Mouse (Mus musculus) heart, embryonic 16.5 days (tissue): ENCODE results near the gene Srl. TPM values are rescaled to one million over a fixed set of nuclear protein-coding genes. Genes with fewer than 3 reads are reported as not detected.
A peak's percentile ranks its signal among the peaks of the same experiment; 100 is the strongest.

ENCODE experiments used
- ATAC-seq: fragments of 200-750 bp; cut with Nextera tagmentation; replicated peaks from 2 replicates; pipeline ENCODE4 v1.8.0; 2017; ENCODE audit warnings: moderate number of reproducible peaks; ENCODE audit not compliant: insufficient read depth, low FRiP score; ENCODE audit errors: extremely low read depth
- H3K27ac ChIP-seq: fragments of 300-500 bp; sonication (generic); 2 replicates; pipeline ENCODE4 v1.5.1; 2014; ENCODE audit warnings: mild to moderate bottlenecking, low read length, control low read depth, moderate library complexity
- H3K27me3 ChIP-seq: fragments of 300-500 bp; sonication (generic); 2 replicates; pipeline ENCODE4 v1.6.1; 2014; ENCODE audit warnings: low read length, mixed read lengths; ENCODE audit not compliant: control insufficient read depth, insufficient read depth
- H3K36me3 ChIP-seq: fragments of 300-500 bp; sonication (generic); 2 replicates; pipeline ENCODE4 v1.6.1; 2014; ENCODE audit not compliant: control insufficient read depth, insufficient read depth
- H3K4me1 ChIP-seq: fragments of 300-500 bp; sonication (generic); 2 replicates; pipeline ENCODE4 v1.6.1; 2014; ENCODE audit warnings: low read length, mixed read lengths; ENCODE audit not compliant: control insufficient read depth, insufficient read depth
- H3K4me2 ChIP-seq: fragments of 300-500 bp; sonication (generic); 2 replicates; pipeline ENCODE4 v1.6.1; 2014; ENCODE audit warnings: low read depth, mild to moderate bottlenecking, control low read depth, low read length
- H3K4me3 ChIP-seq: fragments of 300-500 bp; sonication (generic); 2 replicates; pipeline ENCODE4 v1.5.1; 2014; ENCODE audit warnings: mild to moderate bottlenecking, control low read depth, low read length
- H3K9ac ChIP-seq: fragments of 300-500 bp; sonication (generic); 2 replicates; pipeline ENCODE4 v1.6.1; 2014; ENCODE audit warnings: low read length, control low read depth
- H3K9me3 ChIP-seq: fragments of 300-500 bp; sonication (generic); replicated peaks from 2 replicates; pipeline ENCODE4 v1.6.1; 2016; ENCODE audit warnings: low read length; ENCODE audit not compliant: control insufficient read depth
- WGBS: fragments of 180-500 bp; shearing (Covaris S2); extraction: QIAGEN DNeasy Blood & Tissue Kit; methylation state at CpG from one replicate; pipeline ENCODE4 v1.1.7; 2014; 5-methylcytosine and 5-hydroxymethylcytosine counted together
- polyA plus RNA-seq: library from polyadenylated mRNA; unstranded; fragments of >200 nt; fragmentation: Nextera tagmentation; extraction: Ambion mirVana; gene quantifications from 2 replicates; pipeline ENCODE4 v1.2.1, GENCODE M21; 2015

Gene Srl
- polyA plus RNA-seq, 1 experiment from 2014 or later, result 289 TPM

DNA sequence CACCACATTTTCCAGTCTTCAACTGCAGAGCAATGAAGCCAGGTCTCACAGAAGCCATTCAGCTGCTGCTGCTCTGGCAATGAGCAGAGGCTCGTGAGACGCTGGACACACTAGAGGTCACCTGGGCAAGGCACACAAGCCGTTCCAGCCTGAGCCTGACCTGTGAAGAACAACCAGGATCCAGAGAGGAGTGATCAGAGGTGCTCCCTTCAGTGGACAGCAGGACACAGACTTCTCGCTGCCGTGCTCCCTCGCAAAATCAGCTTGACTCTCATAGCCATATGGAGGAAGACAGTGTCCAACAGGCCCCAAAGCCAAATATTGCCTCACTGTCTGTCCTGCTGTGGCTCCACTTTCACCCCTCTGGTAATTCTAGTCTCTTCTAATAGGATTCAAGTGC lies 92.2 kb downstream of the Srl start:
- ATAC-seq, result no peak
- H3K4me3 ChIP-seq, result no peak overlapping the region
- H3K9ac ChIP-seq, result no peak overlapping the region
- H3K9me3 ChIP-seq, result no peaks in the 10 kb centered on the region
- H3K36me3 ChIP-seq, result no peaks in the 10 kb centered on the region
- H3K27me3 ChIP-seq, result no peaks in the 10 kb centered on the region
- no peak overlapping the region for H3K4me2 ChIP-seq
- H3K27ac ChIP-seq, result no peak overlapping the region
- no peaks in the 10 kb centered on the region for H3K4me1 ChIP-seq
- WGBS, result 84% methylated on average over 6 of the region's 6 CpGs

DNA sequence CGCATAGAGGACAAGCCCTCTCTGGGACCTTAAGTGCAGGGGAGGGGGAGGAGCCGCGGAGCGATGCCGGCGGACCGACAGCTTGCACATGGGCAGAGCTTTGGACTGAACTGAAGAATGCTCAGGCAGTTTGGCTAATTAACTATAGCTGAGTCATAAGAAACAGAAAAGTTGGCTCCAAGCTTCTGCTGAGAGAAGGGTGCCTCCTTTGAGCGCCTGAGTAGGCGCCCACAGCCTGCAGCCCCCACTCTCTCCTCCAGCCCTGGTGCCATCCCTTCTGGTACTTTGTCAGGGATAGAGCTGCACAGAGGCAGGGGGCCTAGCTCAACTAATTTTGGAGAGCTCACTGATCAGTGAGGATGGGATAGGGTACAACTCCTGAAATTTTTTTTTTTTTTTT lies 93.4 kb downstream of the Srl start:
- Histone ChIP-seq H3K9ac (no peak overlapping the region), H3K4me1 (no peaks in the 10 kb centered on the region), H3K4me2 (no peak overlapping the region), H3K36me3 (no peaks in the 10 kb centered on the region), H3K27ac (no peak overlapping the region), H3K27me3 (no peaks in the 10 kb centered on the region), H3K4me3 (no peak overlapping the region), H3K9me3 (no peaks in the 10 kb centered on the region)
- peak; percentile 6; the same call in 1 of the 2 replicates for ATAC-seq
- 31% methylated on average over 9 of the region's 9 CpGs for WGBS

DNA sequence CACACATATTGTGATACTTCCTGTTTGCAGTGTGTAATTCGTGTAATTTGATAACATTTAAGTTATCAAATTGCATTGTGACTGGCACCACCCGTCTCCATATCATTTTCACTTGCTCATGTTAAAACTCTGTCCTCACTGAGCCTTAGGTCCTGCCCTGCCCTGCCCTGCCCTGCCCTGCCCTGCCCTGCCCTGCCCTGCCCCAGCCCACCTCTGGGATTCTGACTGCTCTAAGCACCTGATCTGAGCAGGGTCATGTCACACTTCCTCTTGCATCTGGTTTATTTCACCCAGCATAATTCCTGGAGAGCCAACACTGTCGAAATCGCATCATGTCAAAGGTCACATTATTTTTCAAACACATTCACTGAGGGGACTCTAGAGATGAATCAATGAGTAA lies 95.2 kb downstream of the Srl start:
- Histone ChIP-seq H3K4me1 (no peaks in the 10 kb centered on the region), H3K27me3 (no peaks in the 10 kb centered on the region), H3K9me3 (no peaks in the 10 kb centered on the region), H3K36me3 (no peaks in the 10 kb centered on the region), H3K4me2 (no peak overlapping the region), H3K9ac (no peak overlapping the region), H3K4me3 (no peak overlapping the region), H3K27ac (no peak overlapping the region)
- ATAC-seq, result no peak
- 51% methylated on average over 4 of the region's 4 CpGs for WGBS

DNA sequence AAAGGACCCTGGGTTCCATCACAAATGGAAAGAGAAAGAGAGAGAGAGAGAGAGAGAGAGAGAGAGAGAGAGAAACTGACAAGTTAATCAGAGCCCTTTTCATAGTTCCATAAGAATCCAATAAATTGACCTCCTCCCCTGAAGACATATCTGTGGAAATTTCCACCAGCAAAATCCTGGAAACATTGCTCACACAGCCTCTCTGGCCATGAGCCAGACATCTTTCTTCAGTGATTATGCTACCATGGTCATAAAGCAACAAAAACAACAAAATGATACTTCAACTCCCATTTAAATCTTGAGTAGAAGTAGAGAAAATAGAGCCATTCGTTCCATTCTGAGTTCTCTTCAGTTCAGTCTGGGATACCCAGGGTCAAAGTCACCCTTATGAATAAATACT lies 97.2 kb downstream of the Srl start:
- ATAC-seq, result no peak
- Histone ChIP-seq H3K4me2 (no peak overlapping the region), H3K27me3 (no peaks in the 10 kb centered on the region), H3K36me3 (no peaks in the 10 kb centered on the region), H3K4me1 (no peaks in the 10 kb centered on the region), H3K9ac (no peak overlapping the region), H3K27ac (no peak overlapping the region), H3K4me3 (no peak overlapping the region), H3K9me3 (no peaks in the 10 kb centered on the region)
- WGBS, result 70% methylated on average over 1 of the region's 1 CpGs

DNA sequence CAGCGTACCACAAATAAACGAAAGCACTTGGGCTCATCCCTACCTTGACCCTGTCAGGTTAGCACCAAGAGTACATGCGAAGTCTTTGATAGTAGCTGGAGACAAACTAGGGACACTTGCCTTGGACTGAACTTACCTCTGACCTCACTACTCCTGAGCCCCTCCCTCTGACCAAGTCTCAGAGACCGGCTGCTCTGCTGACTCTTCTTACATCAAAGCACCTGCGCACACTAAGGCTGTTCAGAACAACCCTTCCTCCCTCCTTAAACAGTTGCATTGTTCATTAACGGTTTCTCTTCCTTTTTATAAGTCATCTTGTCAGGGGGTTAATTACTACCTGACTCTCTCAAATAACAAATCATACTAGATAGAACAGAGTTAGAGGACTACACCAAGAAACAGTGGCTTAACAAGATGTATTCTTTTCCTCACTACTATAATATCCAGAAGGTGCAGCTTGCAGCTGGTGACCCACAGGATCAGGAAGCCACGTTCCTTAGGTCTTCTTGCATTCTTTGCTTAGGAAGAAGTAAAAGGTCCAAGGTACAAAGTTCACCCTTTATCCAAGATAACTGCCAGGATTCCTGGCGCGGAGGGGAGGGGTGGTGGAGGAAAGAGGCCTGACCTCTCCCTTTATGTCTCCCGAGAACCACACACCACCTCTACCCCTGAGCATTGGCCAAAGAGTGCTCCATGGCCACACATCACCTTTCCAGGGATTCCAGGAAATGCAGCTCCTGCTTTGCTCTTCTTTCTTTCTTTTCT lies 102.1 kb downstream of the Srl start:
- H3K36me3 ChIP-seq, result no peaks in the 10 kb centered on the region
- no peak for ATAC-seq
- no peaks in the 10 kb centered on the region for H3K4me1 ChIP-seq
- no peak overlapping the region for H3K9ac ChIP-seq
- H3K27ac ChIP-seq, result no peak overlapping the region
- no peak overlapping the region for H3K4me2 ChIP-seq
- H3K4me3 ChIP-seq, result no peak overlapping the region
- 66% methylated on average over 10 of the region's 10 CpGs for WGBS
- H3K27me3 ChIP-seq, result no peaks in the 10 kb centered on the region
- H3K9me3 ChIP-seq, result no peaks in the 10 kb centered on the region

DNA sequence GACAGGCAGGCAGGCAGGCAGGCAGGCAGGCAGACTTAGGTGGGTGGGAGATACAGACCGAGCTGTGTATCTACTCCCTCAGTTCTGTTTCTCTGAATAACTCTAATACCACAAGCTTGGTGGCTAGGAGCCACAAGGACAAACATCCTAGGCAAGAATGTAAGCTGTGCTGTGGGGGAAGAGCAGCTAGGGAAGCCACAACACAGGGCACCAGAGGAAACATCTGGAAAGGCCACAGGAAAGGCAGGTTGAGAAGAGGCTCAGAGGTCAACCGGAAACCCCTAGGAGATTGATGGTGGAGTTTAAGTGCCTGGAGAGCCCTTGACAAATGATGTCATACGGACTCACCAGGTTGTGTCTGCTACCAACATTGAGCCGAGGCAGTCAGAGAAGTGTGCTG lies 104.9 kb downstream of the Srl start:
- no peak for ATAC-seq
- H3K27me3 ChIP-seq, result no peaks in the 10 kb centered on the region
- H3K4me2 ChIP-seq, result no peak overlapping the region
- H3K9me3 ChIP-seq, result no peaks in the 10 kb centered on the region
- no peak overlapping the region for H3K4me3 ChIP-seq
- no peaks in the 10 kb centered on the region for H3K36me3 ChIP-seq
- H3K27ac ChIP-seq, result no peak overlapping the region
- H3K4me1 ChIP-seq, result no peaks in the 10 kb centered on the region
- H3K9ac ChIP-seq, result no peak overlapping the region
- WGBS, result 41% methylated on average over 4 of the region's 4 CpGs

DNA sequence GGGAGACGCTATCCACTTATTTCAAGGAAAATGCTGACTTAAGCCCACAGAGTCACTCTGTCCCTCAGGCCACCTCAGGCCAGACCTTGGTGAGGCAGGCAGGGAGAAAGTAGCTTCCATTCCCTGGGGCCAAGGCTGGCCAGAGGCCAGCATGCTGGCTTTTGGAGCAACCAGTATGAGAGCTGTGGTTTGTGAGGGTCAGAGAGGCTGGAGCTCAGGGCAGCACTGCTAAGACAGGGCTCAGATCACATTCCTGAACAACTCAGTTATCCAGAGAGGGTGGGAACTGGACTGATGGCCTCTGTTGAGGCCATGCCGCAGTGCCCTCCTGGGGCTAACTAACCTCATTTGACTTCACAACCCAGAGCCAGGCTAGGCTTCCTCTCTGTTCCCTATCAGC lies 106.2 kb downstream of the Srl start:
- no peak overlapping the region for H3K9ac ChIP-seq
- H3K36me3 ChIP-seq, result no peaks in the 10 kb centered on the region
- no peak for ATAC-seq
- no peak overlapping the region for H3K4me3 ChIP-seq
- H3K27ac ChIP-seq, result no peak overlapping the region
- no peak overlapping the region for H3K4me2 ChIP-seq
- H3K9me3 ChIP-seq, result no peaks in the 10 kb centered on the region
- H3K27me3 ChIP-seq, result no peaks in the 10 kb centered on the region
- 74% methylated on average over 2 of the region's 2 CpGs for WGBS
- no peaks in the 10 kb centered on the region for H3K4me1 ChIP-seq

DNA sequence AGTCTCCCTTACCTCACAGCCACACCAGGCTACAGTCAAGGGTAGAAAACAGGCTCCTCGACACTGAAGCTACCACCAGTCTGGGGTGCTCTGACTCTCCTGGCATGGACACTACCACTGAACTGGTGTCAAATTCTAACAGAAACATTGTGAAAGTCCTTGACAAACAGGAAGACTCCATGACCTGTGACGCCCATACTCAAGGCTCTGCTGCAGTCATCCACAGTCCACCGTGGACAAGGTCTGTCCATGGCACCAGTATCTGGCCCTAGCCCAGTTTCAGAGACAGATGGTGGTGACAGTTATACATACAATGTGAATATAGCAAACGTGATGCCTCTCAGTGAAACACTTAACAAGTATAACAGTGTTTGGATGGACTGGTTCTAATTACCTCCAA lies 109.8 kb downstream of the Srl start:
- no peaks in the 10 kb centered on the region for H3K4me1 ChIP-seq
- H3K27ac ChIP-seq, result no peak overlapping the region
- H3K9ac ChIP-seq, result no peak overlapping the region
- no peak for ATAC-seq
- no peaks in the 10 kb centered on the region for H3K9me3 ChIP-seq
- 59% methylated on average over 4 of the region's 4 CpGs for WGBS
- H3K4me2 ChIP-seq, result no peak overlapping the region
- H3K36me3 ChIP-seq, result no peaks in the 10 kb centered on the region
- H3K27me3 ChIP-seq, result no peaks in the 10 kb centered on the region
- H3K4me3 ChIP-seq, result no peak overlapping the region

DNA sequence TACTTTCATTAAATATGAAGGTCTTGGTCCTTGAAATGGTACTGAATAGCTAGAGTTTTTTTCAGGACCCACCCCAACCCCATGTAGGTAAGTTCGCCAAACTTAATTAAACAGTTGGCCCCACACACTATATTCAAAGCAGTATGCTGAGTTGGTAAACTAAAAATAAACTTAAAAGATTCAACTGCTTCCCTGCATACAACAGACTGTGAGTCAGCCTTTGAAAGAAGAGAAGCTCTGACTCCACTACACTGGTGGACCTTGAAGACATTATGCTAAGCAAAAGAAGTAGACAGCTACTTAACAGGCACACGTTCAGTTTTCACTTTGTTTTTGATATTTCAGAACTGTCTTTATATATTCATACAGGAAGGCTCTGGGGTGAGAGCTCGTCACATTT lies 110.6 kb downstream of the Srl start:
- ATAC-seq, result no peak
- Histone ChIP-seq H3K4me3 (no peak overlapping the region), H3K36me3 (no peaks in the 10 kb centered on the region), H3K9ac (no peak overlapping the region), H3K4me1 (no peaks in the 10 kb centered on the region), H3K9me3 (no peaks in the 10 kb centered on the region), H3K27ac (no peak overlapping the region), H3K27me3 (no peaks in the 10 kb centered on the region), H3K4me2 (no peak overlapping the region)
- WGBS, result 71% methylated on average over 3 of the region's 3 CpGs
